Mouse (Mus musculus) adrenal gland, postnatal 36 days (tissue): ENCODE data around the gene Glis2. TPM values are rescaled to one million over a fixed set of nuclear protein-coding genes. Genes with fewer than 3 reads are reported as not detected.
"Not testable (repeated sequence)": the region's sequence is repeated elsewhere in the genome, so short reads cannot be mapped to it uniquely, and the experiment has no call there.

Experiments used
- DNase-seq, 2 experiments: peaks; one replicate each; pipeline ENCODE4 v3.0.0; 2021; ENCODE audit warnings: mixed read lengths in 1 of 2
- total RNA-seq, 2 experiments: library from RNA; stranded (reverse); gene quantifications; 2 replicates each; pipeline ENCODE4 v1.2.3; 2021

Gene Glis2
- total RNA-seq, 2 experiments from 2014 or later, result 19.9 to 20.1 TPM

DNA sequence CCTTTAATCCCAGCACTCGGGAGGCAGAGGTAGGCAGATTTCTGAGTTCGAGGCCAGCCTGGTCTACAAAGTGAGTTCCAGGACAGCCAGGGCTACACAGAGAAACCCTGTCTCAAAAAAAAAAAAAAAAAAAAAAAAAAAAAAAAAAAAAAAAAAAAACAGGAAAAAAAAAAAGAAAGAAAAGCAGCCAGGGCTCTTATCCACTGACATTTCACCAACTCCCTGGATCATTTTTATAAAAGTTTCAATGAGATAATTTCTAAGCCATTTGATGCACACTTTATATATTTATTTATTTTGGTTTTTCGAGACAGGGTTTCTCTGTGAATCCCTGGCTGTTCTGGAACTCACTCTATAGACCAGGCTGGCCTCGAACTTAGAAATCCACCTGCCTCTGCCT lies 13.3 kb upstream of the Glis2 start:
- not testable (repeated sequence) for DNase-seq

DNA sequence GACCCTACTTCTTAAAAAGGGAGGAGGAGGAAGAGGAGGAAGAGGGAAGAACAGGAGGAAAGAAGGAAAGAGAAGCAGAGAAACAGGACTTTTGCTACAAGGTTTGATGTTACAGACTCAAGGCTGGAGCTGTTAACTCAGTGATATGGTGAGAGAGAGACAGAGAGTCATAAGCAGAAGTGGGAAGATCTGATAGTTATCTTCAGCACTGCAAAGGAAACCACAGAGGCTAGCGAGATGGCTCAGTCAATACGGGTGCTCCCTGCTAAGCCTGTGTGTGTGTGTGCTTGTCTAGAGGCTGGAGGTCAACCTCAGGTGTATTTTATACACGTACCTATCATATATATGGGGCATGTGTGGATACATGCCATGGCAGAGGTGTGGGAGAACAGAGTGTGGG lies 10.7 kb upstream of the Glis2 start:
- DNase-seq, result no peak

DNA sequence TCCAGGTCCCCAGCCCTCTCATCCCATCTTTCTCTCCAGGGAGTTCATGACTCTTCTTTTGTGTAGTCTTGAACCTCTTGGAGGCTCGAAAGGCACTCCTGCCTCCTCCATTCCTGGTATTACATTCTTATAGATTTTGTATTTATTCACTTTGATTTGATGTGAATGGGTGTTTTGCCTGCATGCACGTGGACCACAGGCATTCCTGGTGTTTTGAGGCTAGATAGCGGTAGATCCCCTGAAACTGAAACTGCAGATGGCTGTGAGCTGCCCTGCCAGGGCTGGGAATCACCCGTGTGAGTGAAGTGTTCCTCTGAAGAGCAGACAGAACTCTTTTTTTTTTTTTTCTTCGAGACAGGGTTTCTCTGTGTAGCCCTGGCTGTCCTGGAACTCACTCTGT lies 10.1 kb upstream of the Glis2 start:
- DNase-seq, result no peak

DNA sequence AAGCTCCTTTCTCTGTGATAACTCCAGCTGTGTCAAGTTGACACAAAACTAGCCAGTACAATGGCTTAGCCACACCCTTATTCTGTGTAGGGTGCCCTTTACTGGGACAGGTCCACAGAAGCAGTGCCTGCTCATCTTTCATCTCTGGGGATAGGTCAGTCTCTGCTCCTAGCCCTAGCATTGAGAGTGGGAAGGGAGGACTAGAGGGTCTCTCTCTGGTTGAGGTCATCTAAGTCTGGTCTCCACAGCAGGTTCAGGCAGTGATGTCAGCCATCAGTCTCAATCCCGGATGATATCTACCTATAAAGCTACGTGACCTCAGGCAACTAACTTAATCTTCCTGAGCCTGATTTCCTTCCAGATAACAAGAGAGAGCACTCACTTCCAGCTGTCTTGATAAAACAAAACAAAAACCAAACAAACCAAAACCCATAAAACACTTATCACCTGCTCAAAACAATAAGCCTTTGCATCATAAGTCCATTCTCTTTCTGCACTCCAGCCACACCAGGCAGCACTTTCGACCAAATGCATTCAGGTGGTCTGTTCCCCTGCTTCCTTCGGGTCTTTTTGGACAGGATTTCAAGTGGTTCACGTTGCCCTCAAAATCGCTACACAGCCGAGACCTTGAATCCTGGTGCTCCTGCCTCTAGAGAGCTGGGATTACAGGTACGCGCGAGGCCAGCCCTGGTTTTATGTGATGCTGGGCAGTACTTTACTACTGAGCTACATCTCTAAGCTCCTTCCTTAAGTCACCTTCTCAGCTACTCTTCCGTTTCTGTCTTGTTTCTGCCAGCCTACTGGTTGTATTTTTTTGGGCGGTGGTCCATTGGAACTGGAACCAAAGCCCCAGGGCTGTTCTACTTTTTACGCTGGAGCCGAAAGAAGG lies 8.6 kb upstream of the Glis2 start:
- DNase-seq, result no peak

DNA sequence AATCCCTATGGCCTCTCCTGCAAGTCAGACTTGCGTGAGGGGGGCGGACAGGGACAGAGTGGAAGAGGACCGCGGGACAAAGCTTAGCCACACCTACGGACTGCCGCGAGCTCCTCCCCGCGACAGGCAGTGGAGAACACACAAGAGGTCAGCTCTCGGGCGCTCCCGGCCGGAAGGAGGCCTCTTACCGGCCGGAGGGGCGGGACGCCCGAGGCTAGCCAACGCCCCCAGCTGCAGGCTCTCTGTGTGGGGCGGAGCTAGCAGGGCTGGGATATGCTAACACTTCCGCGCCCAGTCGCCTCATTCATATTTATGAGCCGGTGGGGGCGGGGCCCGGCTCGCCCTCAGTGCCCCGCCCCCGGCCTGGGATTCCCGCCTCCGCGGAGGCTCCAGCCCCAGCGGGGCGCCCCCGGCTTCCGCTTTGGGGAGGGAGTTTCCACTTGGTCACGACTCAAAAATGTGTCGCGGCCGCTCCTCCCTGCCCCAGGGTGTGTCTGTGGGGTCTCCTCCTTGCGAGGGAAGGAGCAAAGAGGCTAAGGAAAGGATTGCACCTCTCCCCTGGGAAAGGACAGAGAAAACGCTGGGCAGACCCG lies 7.9 kb upstream of the Glis2 start:
- DNase-seq, result peak; percentile 98 to 99

DNA sequence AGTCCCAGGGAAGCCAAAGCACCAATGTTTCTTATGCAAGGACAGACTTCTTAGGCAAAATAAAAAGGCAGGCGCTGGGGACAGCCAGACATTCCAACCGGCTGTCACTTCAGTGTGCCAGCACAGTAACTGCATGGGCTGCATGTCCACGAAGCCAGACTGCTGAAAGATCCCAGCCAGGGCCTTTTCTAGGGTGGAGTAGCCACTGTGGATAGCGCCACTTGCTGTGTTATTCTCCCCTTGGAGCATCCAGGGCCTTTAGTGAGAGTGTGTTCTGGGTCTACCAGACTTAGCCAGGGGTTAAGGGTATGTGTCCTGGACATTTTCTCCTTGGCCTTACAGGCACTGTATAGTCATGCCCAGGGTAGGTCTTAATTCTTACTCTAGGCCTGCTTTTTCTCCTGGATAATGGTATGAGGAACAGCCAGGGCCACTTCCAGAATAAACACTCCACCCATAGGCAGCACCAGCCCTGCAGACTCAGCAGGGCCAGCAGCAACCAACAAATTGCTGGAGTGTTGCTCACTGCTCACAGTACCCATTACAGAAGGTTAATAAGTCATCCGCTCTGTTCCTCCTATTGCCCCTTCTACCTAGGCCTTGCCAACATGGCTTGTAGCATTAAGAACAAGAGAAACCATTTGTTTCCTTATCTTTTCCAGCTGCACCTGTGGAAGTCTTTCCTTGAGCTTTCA lies 6.8 kb upstream of the Glis2 start:
- DNase-seq, result no peak

DNA sequence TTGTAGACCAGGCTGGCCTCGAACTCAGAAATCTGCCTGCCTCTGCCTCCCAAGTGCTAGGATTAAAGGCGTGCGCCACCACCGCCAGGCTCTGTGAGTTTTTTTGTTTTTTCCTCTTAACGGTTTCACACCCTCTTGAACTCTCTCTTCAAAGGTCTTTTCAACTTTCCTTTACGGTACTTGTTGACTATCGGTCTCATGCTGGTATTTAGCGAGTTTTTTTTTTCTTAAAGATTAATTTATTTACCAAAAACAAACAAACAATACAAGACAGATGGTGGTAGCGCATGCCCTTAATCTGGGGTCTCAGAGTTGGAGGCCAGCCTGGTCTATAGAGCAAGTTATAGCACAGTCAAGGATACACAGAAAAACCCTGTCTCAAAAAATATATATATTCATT lies 4.3 kb upstream of the Glis2 start:
- DNase-seq, result no peak

DNA sequence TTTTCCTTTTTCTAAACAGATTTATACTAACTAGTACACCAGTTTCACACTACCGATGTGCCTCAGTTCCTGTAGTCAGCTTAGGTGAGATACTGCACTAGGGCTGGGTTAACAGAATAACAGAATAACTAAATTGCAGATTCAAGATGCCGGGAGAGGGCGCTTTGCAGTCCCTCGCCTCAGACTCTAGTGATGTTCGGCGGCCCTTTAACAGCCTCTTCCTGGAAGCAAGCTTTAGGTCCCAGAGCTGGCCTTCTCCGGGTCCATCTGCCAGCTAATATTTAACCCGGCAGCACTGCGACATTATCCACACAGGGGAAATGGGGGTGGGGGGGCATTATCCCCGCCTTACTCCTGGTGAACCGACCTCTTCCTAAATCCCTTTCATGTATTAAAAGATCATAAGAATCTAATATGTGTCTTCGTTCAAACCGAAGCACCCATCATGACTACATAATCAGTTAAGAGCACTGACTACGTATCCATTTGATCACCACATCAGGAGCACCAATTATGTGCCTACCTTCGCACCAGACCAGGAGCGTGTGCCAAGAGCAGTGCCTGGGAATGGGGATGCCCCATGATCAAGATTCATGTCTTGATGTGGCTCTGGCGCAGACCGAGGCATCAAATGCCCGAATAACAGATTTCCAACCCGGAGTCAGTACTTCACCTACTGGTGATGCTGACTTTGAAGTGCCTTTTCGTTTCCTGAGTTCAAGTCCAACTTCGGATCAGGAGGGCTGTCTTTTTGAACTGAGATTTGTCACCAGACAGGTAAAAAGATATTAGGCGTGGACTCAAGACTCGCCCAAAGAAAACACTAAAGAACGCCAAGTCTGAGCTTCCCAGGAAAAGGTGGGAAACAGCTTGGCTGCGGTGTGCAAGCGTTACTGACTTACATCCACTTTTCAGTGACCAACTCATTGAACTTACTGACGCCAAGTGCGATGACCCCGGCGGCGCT lies 1.3 kb upstream of the Glis2 start:
- DNase-seq, result peak; percentile 59 to 70

DNA sequence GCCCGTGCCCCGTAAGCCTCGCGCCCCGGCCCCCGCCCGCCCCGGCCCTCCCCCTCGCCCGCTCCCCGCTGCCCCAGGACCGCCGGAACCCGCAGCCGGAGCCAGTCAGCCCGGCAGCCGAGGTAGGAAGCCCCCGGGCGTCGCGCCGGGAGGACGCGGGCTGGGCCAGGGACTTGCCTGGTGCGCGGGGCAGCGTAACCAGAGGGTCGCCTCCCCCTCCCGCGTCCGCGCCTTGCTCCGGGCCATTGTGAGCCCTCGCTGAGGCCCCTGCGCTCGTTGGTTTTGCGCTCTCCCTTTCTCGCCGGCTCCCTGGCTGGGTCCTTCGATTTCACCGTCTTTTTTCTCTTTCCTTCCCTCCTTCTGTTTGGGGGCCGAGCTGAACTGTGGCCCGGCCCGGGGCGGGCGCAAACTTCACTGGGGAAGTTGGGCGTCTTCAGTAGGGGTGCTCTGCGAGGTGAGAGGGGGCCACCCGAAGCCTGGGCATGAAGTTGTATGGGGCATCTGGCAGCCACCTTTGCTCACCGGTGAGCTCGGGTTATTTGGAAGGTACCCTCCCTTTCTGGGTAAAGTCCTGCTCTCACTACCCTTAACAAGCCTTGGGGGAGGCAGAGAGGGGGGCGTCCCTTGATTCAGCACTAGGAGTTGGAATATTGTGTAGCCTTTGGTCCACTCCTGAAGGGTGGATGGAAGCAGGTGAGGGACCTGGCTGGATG lies 457 bp downstream of the Glis2 start:
- no peak for DNase-seq

DNA sequence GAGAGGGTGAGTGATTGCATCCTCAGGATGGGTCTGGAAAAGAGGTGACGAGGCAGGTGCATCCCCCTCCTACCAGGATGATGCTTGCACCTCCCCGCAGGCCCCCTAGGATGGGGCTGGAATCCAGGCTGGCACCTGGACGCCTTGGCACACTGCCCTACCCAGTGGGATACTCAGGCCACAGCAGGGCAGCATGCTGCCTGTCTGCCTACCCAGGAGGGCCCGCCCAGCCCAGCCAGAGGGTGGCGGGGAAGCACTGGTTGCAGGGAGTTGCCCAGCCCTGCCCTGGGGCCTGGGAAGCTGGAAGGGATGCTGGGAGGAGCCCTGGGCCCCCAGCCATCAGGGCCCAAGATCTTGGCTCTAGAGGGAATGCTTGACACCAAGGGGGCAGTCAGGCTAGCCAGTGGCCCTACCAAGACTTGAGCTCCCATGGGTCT lies 1.0 kb downstream of the Glis2 start:
- DNase-seq, result peak in 1 of 2 experiments; percentile 58

DNA sequence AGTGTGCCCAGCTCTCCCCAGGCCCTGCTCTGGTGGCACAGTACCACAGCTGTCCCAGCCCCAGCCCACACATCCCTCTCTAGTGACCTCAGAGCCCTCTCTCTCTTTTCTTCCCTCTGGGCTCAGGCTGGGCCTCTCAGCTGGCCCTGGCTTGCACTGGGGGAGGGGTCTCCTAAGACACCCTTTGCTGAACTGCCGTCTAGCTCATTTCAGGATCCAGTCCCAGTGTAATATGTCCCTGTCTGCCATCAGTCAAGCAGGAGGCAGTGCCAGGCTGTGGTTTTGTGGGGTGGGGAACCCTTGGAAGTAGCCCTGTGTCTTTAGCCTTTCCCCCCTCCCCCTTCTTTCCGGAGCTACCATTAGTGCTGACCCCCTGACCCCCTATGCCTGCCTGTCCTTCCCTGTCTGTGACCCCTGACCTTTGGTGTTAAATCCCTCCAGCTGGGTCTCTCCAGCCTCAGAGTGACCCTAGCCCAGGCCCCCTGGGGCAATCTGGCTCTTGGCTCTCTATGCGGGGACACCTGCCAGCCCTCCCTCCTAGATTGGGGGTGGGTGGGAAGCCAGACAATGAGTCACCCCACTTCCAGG lies 1.7 kb downstream of the Glis2 start:
- DNase-seq, result no peak

DNA sequence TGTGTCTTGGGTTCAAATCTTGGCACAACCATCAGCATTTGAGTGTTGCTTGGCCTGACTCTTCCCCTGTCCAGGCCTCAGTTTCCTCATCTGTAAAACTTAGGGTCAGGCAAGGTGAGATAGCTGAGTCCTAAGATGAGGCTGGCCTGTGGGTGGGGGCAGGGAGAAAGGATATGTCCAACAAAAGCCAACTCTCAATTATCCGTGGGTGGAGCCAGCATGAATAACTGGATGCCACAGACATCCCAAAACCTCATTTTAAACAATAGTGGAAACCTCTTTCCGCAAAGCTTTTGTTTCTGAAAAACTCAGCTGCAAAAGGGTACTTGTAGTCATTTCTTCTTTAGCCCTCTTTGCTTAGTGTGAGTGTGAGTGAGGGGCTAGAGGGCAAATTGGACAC lies 2.3 kb downstream of the Glis2 start:
- no peak for DNase-seq

DNA sequence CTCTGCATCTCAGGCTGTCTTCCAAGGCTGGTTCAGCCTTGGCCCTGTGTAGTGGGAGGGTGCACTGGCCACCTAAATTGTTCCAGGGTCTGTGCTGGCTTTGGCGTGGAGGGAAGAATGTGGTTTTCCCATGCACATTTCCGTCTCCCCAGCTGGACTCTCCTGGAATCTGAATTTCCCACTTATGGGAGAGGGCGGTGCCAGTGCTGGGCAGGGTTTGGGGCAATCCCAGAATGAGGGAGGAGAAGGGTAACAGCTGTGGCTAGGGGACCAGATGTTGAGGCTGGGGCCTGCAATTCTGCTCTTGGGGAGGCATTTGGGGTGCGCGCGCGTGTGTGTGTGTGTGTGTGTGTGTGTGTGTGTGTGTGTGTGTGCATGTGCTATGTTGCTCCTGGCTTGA lies 2.8 kb downstream of the Glis2 start:
- DNase-seq, result no peak

DNA sequence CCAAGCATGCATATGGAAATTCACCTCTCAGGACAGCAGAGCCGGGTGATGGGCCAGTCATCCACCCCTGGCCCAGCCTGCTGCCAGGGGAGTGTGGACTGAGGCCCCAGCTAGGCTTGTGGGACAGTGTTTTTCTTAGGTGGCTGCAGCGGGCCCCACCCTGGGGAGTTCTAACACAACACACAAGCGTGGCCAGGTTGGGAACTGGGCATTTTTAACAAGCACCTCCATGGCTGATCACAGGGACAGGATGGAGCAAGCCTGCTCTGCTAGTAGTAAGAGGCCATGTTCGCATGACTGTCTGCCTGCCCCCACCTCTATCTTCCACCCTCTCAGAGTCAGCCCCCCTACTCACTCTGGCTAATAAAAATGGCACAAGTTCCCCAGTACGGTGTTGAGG lies 3.5 kb downstream of the Glis2 start:
- DNase-seq, result no peak

DNA sequence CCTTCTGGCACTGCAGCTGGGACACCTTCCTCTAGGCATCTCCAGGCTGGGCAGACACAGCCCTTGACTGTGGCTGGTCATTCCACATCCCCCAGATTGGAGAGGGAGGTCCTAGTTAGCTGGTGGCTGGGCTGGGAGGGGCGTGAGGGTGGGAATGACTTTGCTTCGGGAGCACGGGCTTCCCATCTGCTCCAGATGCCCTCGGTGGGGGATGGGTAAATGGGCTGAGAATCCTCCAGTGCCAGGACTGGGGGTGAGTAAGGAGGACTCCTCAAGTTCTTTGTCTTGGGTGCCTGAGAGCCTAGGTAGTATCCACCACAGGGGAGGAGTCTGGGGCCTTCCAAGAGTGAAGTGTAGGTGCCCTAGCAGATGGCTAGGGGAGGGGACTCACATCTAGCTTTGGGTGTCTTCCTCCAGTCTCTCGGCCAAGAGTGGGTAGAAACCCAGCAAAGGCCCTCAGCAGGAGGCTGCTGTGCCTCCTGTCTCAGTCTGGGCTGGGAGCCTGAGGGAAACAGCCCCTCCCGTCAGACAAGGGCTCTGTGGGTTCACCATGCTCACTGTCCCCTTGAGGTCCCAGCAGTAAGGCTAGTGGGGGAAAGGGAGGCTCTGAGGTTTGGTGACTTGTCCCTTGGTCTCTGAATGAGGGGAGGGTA lies 4.5 kb downstream of the Glis2 start:
- no peak for DNase-seq

DNA sequence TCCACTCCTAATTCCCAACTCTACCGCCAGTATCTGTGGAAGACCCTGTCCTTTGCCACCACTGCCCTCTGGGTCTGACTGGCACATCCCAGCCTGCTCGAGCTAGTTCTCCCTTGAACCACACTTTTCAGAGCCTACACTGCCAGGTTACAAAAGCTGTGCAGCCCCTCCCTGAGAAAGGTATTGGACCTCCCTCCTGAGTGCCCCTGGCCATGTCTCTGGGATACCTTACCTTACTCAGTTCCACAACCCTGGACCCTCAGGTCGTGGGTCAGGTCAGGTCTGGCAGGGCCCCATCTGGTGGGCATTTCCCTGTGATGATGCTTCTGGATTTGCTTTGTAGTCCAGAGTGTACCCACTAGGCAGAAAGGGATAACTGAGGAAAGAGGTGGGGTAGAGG lies 5.1 kb downstream of the Glis2 start:
- DNase-seq, result no peak

DNA sequence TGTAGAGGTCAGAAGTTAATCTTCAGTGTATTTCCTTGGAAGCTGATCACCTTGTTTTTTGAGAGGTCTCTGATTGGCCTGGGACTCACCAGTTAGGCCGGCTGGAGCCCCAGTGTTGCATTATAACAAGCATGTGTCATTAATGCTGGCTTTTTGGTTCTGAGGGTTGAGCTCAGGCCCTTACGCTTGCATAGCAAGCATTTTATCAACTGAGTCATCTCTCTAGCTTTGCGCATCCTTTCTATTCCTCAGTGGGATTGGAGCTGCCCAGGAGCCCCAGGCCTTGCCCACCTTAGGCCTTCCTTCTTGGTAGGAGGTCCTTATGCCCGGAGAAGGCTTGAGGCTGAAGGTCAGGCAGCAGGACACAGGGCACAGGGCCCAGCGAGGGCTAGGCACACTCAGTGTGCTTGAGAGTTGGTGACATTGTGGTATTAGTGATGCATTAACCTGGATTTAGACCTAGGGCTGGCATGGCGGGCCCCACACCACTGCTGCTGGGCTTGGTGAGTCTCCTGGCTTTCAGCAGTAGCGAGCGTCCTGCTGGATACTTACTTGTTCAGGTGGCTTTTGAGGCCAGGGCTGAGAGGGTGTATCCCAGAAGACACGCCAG lies 6.3 kb downstream of the Glis2 start:
- DNase-seq, result no peak

DNA sequence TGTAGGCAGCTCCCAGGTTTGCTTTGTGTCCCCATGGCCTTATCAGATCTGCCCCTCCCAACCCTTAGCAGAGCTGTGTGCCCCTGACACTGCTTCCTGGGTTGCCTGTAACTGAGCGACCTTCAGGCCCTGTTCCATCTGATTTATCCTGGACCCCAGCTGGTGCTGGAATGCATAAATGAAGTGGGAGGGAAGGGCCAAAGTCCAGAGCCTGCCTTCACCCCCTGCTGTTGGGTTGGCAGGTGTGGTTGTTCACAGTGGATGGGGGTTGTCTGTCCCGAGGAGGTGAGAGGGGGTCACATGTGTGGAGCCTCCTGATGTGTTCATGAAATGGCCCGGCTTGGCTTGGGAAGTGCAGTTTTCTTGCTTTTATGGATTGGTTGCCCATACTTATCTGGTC lies 7.7 kb downstream of the Glis2 start:
- DNase-seq, result no peak

DNA sequence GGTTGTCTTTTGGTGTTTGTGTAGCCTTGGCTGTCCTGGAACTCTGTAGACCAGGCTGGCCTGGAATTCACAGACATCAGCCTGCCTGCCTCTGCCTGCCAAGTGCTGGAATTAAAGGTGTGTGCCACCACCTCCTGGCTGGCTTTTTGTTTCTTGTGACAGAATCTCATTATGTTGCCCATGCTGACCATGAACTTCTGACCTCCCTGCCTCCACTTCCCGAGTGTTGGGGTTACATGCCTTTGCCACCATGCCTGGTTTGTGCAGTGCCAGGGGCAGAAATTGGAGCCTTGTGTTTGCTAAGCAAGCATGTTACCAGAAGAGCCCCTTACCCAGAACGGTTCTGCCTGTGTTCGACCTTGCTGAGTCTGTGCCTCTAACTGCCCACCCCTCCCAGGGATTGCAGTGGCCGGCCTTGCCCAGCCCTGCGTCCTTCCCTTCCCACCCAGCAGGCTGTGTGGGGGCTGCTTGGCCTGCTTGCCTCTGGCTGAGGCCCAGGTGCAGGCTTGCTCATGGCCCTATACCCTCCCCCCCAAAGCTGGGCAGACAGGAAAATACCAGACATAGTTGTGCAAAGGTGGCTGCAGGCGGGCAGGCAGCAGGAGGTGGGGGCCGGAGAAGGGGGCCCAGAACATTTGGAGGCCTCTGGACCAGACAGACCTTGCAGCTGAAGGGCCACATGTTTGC lies 8.4 kb downstream of the Glis2 start:
- DNase-seq, result peak in 1 of 2 experiments; percentile 35
